In the genomic region with DNA sequence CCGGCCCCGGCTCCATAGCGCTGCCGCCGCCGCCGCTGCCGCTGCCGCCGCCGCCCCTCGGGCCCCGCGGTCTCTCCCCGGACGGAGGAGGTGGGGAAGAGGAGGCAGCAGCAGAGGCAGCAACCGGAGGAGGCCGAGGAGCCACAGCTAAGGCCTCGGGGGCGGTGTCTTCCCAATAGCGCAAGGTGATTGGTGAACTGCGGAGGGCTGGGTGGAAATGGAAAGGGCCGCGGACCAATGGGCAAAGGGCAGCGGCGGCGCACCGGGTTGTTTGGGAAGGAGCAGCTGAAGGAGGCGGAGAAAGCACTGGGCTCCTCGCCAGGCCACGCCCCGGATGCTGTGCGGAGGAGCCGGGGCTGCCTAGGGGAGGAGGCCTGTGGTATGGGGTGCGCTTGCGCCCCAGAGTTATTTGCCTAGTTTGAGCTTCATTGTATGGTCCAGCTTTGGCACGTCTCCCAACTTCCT, we compare ENCODE assay signal across 8 mouse cellular contexts. TPM values are rescaled to one million over a fixed set of nuclear protein-coding genes. Genes with fewer than 3 reads are reported as not detected.
A peak's percentile ranks its signal among the peaks of the same experiment; 100 is the strongest.
DNase-seq lines count a peak whose midpoint lies in the region; ATAC-seq and TF ChIP-seq lines count a peak whose summit lies in the region.

TSS of gene Bmt2 (minus strand) at position 149 of the 465 bp plus-strand sequence.

- 0% methylated on average over 37 of the region's 37 CpGs for WGBS in forebrain, embryonic 15.5 days
- WGBS in lung, adult 2 months, result under 1% methylated on average over 37 of the region's 37 CpGs

- DNase-seq in ES-E14 (ENCODE audit: low read depth, low spot score), result peak; percentile 96
- DNase-seq in cerebellum, adult 11-12 months, result peak; percentile 99
- DNase-seq in heart, postnatal 25 days (ENCODE audit: low spot score), result peak; percentile 99
- DNase-seq in layer of hippocampus, adult 18-20 months (ENCODE audit: low spot score in 2 of 2), result peak; percentile 99
- peak; percentile 100 for DNase-seq in lung, adult 2 months
- DNase-seq in thymus, adult 18-20 months, result peak; percentile 99

- TF ChIP-seq POLR2A in lung, adult 2 months (IDR thresholded peaks at IDR 0.05; ENCODE audit: borderline replicate concordance, extremely low read depth, low read depth, low read length), result peak; percentile 62; the same call in 1 of the 2 replicates

- peak within 1 kb of the TSS; percentile 80 to 88 for H3K4me3 ChIP-seq in ES-E14 (ENCODE audit: insufficient read depth in 1 of 2, low read depth in 1 of 2, low read length in 2 of 2, poor library complexity in 1 of 2, severe bottlenecking in 1 of 2)
- peak within 1 kb of the TSS; percentile 96 for H3K4me3 ChIP-seq in forebrain, embryonic 15.5 days
- peak within 1 kb of the TSS; percentile 88 for H3K4me3 ChIP-seq in lung, adult 2 months (replicated peaks; ENCODE audit: extremely low read depth, low read depth, low read length)

- H3K36me3 ChIP-seq in ES-E14 (ENCODE audit: control insufficient read depth, insufficient read depth, low read length, poor library complexity, severe bottlenecking), result no peaks in the 10 kb centered on the region
- no peaks in the 10 kb centered on the region for H3K36me3 ChIP-seq in forebrain, embryonic 15.5 days

- peak within 1 kb of the TSS; percentile 85 for H3K9ac ChIP-seq in ES-E14 (ENCODE audit: insufficient read depth, low read depth, low read length, poor library complexity, severe bottlenecking)
- peak within 1 kb of the TSS; percentile 98 for H3K9ac ChIP-seq in forebrain, embryonic 15.5 days (replicated peaks)

- no peaks in the 10 kb centered on the region for H3K27me3 ChIP-seq in forebrain, embryonic 15.5 days

- no peak for TF ChIP-seq CTCF in lung, adult 2 months (IDR thresholded peaks at IDR 0.05; ENCODE audit: insufficient read depth, low read length)

- H3K4me1 ChIP-seq in ES-E14 (ENCODE audit: control insufficient read depth in 2 of 2, insufficient read depth in 2 of 2, low read length in 2 of 2, poor library complexity in 1 of 2), result no peaks in the 10 kb centered on the region
- peaks cover 23% of the 10 kb centered on the region for H3K4me1 ChIP-seq in forebrain, embryonic 15.5 days
- H3K4me1 ChIP-seq in lung, adult 2 months (ENCODE audit: control insufficient read depth, insufficient read depth, low read length), result peaks cover 2% of the 10 kb centered on the region

- peak; percentile 99 for ATAC-seq in forebrain, embryonic 15.5 days (replicated peaks)
- peak; percentile 96 for ATAC-seq in neutrophil, adult 5-6 weeks (ENCODE audit: extremely low read depth, insufficient number of reproducible peaks, low FRiP score, poor library complexity, severe bottlenecking)

- in situ Hi-C loops in ES-E14 (cut with MboI; ENCODE audit: low sequenced_read_pairs in 2 of 2, unreplicated experiment in 2 of 2), result no loop called here

- peak within 1 kb of the TSS; percentile 56 for H3K27ac ChIP-seq in ES-E14 (ENCODE audit: insufficient read depth, low read depth, low read length, poor library complexity, severe bottlenecking)
- peak within 1 kb of the TSS; percentile 96 for H3K27ac ChIP-seq in forebrain, embryonic 15.5 days (replicated peaks)

- H3K9me3 ChIP-seq in ES-E14 (ENCODE audit: control insufficient read depth, insufficient read depth, low read depth, low read length), result no peaks in the 10 kb centered on the region
- H3K9me3 ChIP-seq in forebrain, embryonic 15.5 days, result no peaks in the 10 kb centered on the region

- H3K4me2 ChIP-seq in forebrain, embryonic 15.5 days (replicated peaks), result peak within 1 kb of the TSS; percentile 83

- intact Hi-C loops in heart, postnatal 25 days (cut with DNase I), result loop anchor here (1.0 to 2.0 kb wide), 2 partner anchors 71 to 193 kb away; partner anchors contain the start of gene 2610001J05Rik

TF ChIP-seq in ES-E14, 5 proteins besides CTCF, POLR2A, EP300 and RAD21:
- peak; percentile 67; the same call in 1 of the 2 replicates for TF ChIP-seq CHD2 (IDR thresholded peaks at IDR 0.05; ENCODE audit: low read depth, low read length)
- no peak for TF ChIP-seq MAFK (IDR thresholded peaks at IDR 0.05; ENCODE audit: insufficient read depth, low read depth, low read length)

RNA-seq across cellular contexts. Expression of gene Bmt2, which starts in this region (rescaled TPM):
- total RNA-seq in ES-E14 (2012; rRNA removed), result 16.5 and 19.0 TPM in 2 replicates
- 26.3 and 29.3 TPM in 2 replicates for polyA plus RNA-seq in forebrain, embryonic 15.5 days (2015; fragmentation: Nextera tagmentation; extraction: Ambion mirVana)
- 10 to 100 TPM; 11.3 to 12.1 TPM for total RNA-seq in heart, postnatal 25 days (2021)
- 10 to 100 TPM; 22.5 to 23.3 TPM for total RNA-seq in layer of hippocampus, adult 18-20 months (2021)
- 1.7 and 3.5 TPM in 2 replicates for polyA plus RNA-seq in lung, adult 2 months (2012; rRNA removed)
- total RNA-seq in neutrophil, adult 5-6 weeks (2017), result 38.1 and 42.7 TPM in 2 replicates

Comparison
In these comparisons a context has a peak if more than half of its experiments do, and no peak if none do; other contexts are left out.
1. Peak in every context shown above with its lines: DNase-seq, ATAC-seq, H3K4me3 ChIP-seq and H3K27ac ChIP-seq.